Comparison of ENCODE assay signal across 11 mouse cellular contexts in genomic region chr2:164009227-164009626, GRCm38 (mm10). TPM values are rescaled to one million over a fixed set of nuclear protein-coding genes. Genes with fewer than 3 reads are reported as not detected.
A peak's percentile ranks its signal among the peaks of the same experiment; 100 is the strongest.
DNase-seq lines count a peak whose midpoint lies in the region; ATAC-seq and TF ChIP-seq lines count a peak whose summit lies in the region.
"Had no signal": no experiment of that assay in that cellular context is flagged by ENCODE, and none has a peak within 500 bp of the region (broad histone marks: within the 10 kb centered on the region; RNA-seq: fewer than 3 reads in every experiment).

No protein-coding gene starts in this region.

- H3K4me2 ChIP-seq in heart, postnatal 0 days (ENCODE audit: low read depth, low read length), result no peak overlapping the region
- no peak overlapping the region for H3K4me2 ChIP-seq in midbrain, embryonic 15.5 days
- H3K4me2 ChIP-seq in lung, postnatal 0 days (replicated peaks; ENCODE audit: low read depth, low read length), result no peak overlapping the region; the same call in 1 of the 2 replicates
- H3K4me2 ChIP-seq: embryonic facial prominence, embryonic 15.5 days had no signal

- H3K9me3 ChIP-seq in heart, postnatal 0 days (replicated peaks; ENCODE audit: control insufficient read depth, low read length), result no peaks in the 10 kb centered on the region
- no peaks in the 10 kb centered on the region for H3K9me3 ChIP-seq in midbrain, embryonic 15.5 days
- H3K9me3 ChIP-seq in midbrain, embryonic 10.5 days (replicated peaks), result no peaks in the 10 kb centered on the region
- no peaks in the 10 kb centered on the region for H3K9me3 ChIP-seq in lung, postnatal 0 days (ENCODE audit: low read length)
- H3K9me3 ChIP-seq: embryonic facial prominence, embryonic 15.5 days; hindbrain, embryonic 10.5 days had no signal

- intact Hi-C loops in heart, postnatal 25 days (cut with DNase I), result no loop called here

- no peak overlapping the region for H3K4me3 ChIP-seq in heart, postnatal 0 days (ENCODE audit: low read depth, low read length)
- H3K4me3 ChIP-seq in midbrain, embryonic 15.5 days, result no peak overlapping the region
- no peak overlapping the region for H3K4me3 ChIP-seq in midbrain, embryonic 10.5 days
- no peak overlapping the region for H3K4me3 ChIP-seq in lung, postnatal 0 days (ENCODE audit: low read depth, low read length)
- H3K4me3 ChIP-seq: embryonic facial prominence, embryonic 15.5 days; hindbrain, embryonic 10.5 days had no signal

- 77% methylated on average over 6 of the region's 6 CpGs for WGBS in heart, postnatal 0 days
- 95% methylated on average over 6 of the region's 6 CpGs for WGBS in midbrain, embryonic 15.5 days
- 92% methylated on average over 6 of the region's 6 CpGs for WGBS in midbrain, embryonic 10.5 days
- 50% methylated on average over 6 of the region's 6 CpGs for WGBS in lung, postnatal 0 days

- no peak for DNase-seq in heart, postnatal 0 days (ENCODE audit: low spot score)
- no peak for DNase-seq in heart, postnatal 25 days (ENCODE audit: low spot score)
- DNase-seq in midbrain, embryonic 10.5 days (ENCODE audit: low spot score), result no peak
- DNase-seq in lung, postnatal 0 days (ENCODE audit: low spot score), result peak; percentile 85
- no peak for DNase-seq in urinary bladder, postnatal 36 days (ENCODE audit: low spot score in 2 of 2)
- no peak for DNase-seq in MN1 (ENCODE audit: low spot score)
- DNase-seq: cerebellum, adult 9-11 months had no signal

- H3K27me3 ChIP-seq in heart, postnatal 0 days (ENCODE audit: control insufficient read depth, insufficient read depth, low read length), result no peaks in the 10 kb centered on the region
- no peaks in the 10 kb centered on the region for H3K27me3 ChIP-seq in midbrain, embryonic 15.5 days (replicated peaks)
- no peaks in the 10 kb centered on the region for H3K27me3 ChIP-seq in midbrain, embryonic 10.5 days (ENCODE audit: low read depth, poor library complexity, severe bottlenecking)
- no peaks in the 10 kb centered on the region for H3K27me3 ChIP-seq in lung, postnatal 0 days (replicated peaks; ENCODE audit: insufficient read depth, low read length)
- H3K27me3 ChIP-seq: embryonic facial prominence, embryonic 15.5 days had no signal

- TF ChIP-seq CTCF in heart, postnatal 0 days (IDR thresholded peaks at IDR 0.05; ENCODE audit: low read depth), result no peak
- TF ChIP-seq CTCF in lung, postnatal 0 days (IDR thresholded peaks at IDR 0.05), result no peak

- ATAC-seq in heart, postnatal 0 days (ENCODE audit: insufficient read depth, low read depth), result no peak
- no peak for ATAC-seq in midbrain, embryonic 15.5 days (replicated peaks)
- peak; percentile 69 for ATAC-seq in lung, postnatal 0 days

- H3K4me1 ChIP-seq in heart, postnatal 0 days (ENCODE audit: control insufficient read depth, insufficient read depth), result peaks cover 23% of the 10 kb centered on the region
- H3K4me1 ChIP-seq in midbrain, embryonic 15.5 days, result peaks cover 11% of the 10 kb centered on the region
- peaks cover 22% of the 10 kb centered on the region for H3K4me1 ChIP-seq in midbrain, embryonic 10.5 days
- H3K4me1 ChIP-seq in lung, postnatal 0 days (ENCODE audit: insufficient read depth, low read depth, low read length), result peaks cover 15% of the 10 kb centered on the region; the same call in 1 of the 2 replicates

- no peak for TF ChIP-seq EP300 in heart, postnatal 0 days (IDR thresholded peaks at IDR 0.05; ENCODE audit: low read depth)
- no peak for TF ChIP-seq EP300 in lung, postnatal 0 days (IDR thresholded peaks at IDR 0.05)

- H3K36me3 ChIP-seq in heart, postnatal 0 days (replicated peaks; ENCODE audit: control insufficient read depth, insufficient read depth, low read length), result peaks cover 29% of the 10 kb centered on the region
- H3K36me3 ChIP-seq in midbrain, embryonic 15.5 days (replicated peaks), result peaks cover 4% of the 10 kb centered on the region; the same call in 1 of the 2 replicates
- H3K36me3 ChIP-seq in midbrain, embryonic 10.5 days, result peaks cover 35% of the 10 kb centered on the region
- peaks cover 11% of the 10 kb centered on the region; the same call in 1 of the 2 replicates for H3K36me3 ChIP-seq in lung, postnatal 0 days (ENCODE audit: insufficient read depth, low read length)

- H3K27ac ChIP-seq in heart, postnatal 0 days (ENCODE audit: low read depth), result peak overlapping the region; percentile 11; the same call in 1 of the 2 replicates
- 0 out of 2 replicates have a peak overlapping the region, but pooled peaks have one; percentile 21 for H3K27ac ChIP-seq in midbrain, embryonic 15.5 days
- H3K27ac ChIP-seq in midbrain, embryonic 10.5 days (replicated peaks), result no peak overlapping the region
- H3K27ac ChIP-seq in lung, postnatal 0 days (ENCODE audit: low read length), result peak overlapping the region; percentile 65
- H3K27ac ChIP-seq: embryonic facial prominence, embryonic 15.5 days; hindbrain, embryonic 10.5 days; liver, embryonic 14.5 days had no signal

- H3K9ac ChIP-seq in heart, postnatal 0 days (replicated peaks; ENCODE audit: low read depth, low read length), result no peak overlapping the region
- H3K9ac ChIP-seq in midbrain, embryonic 15.5 days, result no peak overlapping the region
- no peak overlapping the region for H3K9ac ChIP-seq in lung, postnatal 0 days (replicated peaks; ENCODE audit: low read depth)
- H3K9ac ChIP-seq: embryonic facial prominence, embryonic 15.5 days; liver, embryonic 14.5 days had no signal

RNA-seq across cellular contexts. Expression of gene Ywhab, which starts 14.5 kb away (rescaled TPM):
- 31.8 and 35.0 TPM in 2 replicates for total RNA-seq in heart, postnatal 0 days (2014; rRNA removed; ENCODE audit: low replicate concordance)
- 157 and 158 TPM in 2 replicates for polyA plus RNA-seq in heart, postnatal 0 days (2015; fragmentation: Nextera tagmentation; extraction: Ambion mirVana)
- total RNA-seq in heart, postnatal 25 days (2021), result 10 to 100 TPM; 74.3 to 82.2 TPM
- 481 and 500 TPM in 2 replicates for polyA plus RNA-seq in midbrain, embryonic 15.5 days (2015; fragmentation: Nextera tagmentation; extraction: Ambion mirVana)
- 322 and 331 TPM in 2 replicates for polyA plus RNA-seq in midbrain, embryonic 10.5 days (2016; fragmentation: Nextera tagmentation; extraction: Ambion mirVana)
- 263 and 295 TPM in 2 replicates for polyA plus RNA-seq in lung, postnatal 0 days (2015; fragmentation: Nextera tagmentation; extraction: Ambion mirVana)

RNA-seq across cellular contexts. Expression of gene Pabpc1l, which starts 16.0 kb away (rescaled TPM):
- total RNA-seq in heart, postnatal 0 days (2014; rRNA removed; ENCODE audit: low replicate concordance), result not detected in 2 replicates
- polyA plus RNA-seq in heart, postnatal 0 days (2015; fragmentation: Nextera tagmentation; extraction: Ambion mirVana), result 0.56 and 1.0 TPM in 2 replicates
- total RNA-seq in heart, postnatal 25 days (2021), result 1 to 10 TPM in 1 of 2 experiments, under 1 TPM in 1; 0.96 to 1.3 TPM
- polyA plus RNA-seq in midbrain, embryonic 15.5 days (2015; fragmentation: Nextera tagmentation; extraction: Ambion mirVana), result 2.2 and 2.4 TPM in 2 replicates
- 0.87 and 1.4 TPM in 2 replicates for polyA plus RNA-seq in midbrain, embryonic 10.5 days (2016; fragmentation: Nextera tagmentation; extraction: Ambion mirVana)
- polyA plus RNA-seq in lung, postnatal 0 days (2015; fragmentation: Nextera tagmentation; extraction: Ambion mirVana), result 0.36 and 0.60 TPM in 2 replicates
